Mouse (Mus musculus) midbrain, embryonic 15.5 days (tissue): ENCODE measurements around the gene Cd86. TPM values are rescaled to one million over a fixed set of nuclear protein-coding genes. Genes with fewer than 3 reads are reported as not detected.
A peak's percentile ranks its signal among the peaks of the same experiment; 100 is the strongest.

Source experiments
- ATAC-seq: fragments of 200-750 bp; cut with Nextera tagmentation; replicated peaks from 2 replicates; pipeline ENCODE4 v1.8.0; 2017; ENCODE audit warnings: moderate TSS enrichment
- H3K27ac ChIP-seq: fragments of 300-500 bp; sonication (generic); 2 replicates; pipeline ENCODE4 v1.5.1; 2015; ENCODE audit warnings: mild to moderate bottlenecking, inconsistent platforms
- H3K27me3 ChIP-seq: fragments of 300-500 bp; sonication (generic); replicated peaks from 2 replicates; pipeline ENCODE4 v1.6.1; 2015; ENCODE audit warnings: inconsistent platforms
- H3K36me3 ChIP-seq: fragments of 300-500 bp; sonication (generic); replicated peaks from 2 replicates; pipeline ENCODE4 v1.6.1; 2015; ENCODE audit warnings: inconsistent platforms
- H3K4me1 ChIP-seq: fragments of 300-500 bp; sonication (generic); 2 replicates; pipeline ENCODE4 v1.6.1; 2015; ENCODE audit warnings: inconsistent platforms
- H3K4me2 ChIP-seq: fragments of 300-500 bp; sonication (generic); 2 replicates; pipeline ENCODE4 v1.6.1; 2015; ENCODE audit warnings: inconsistent platforms, mild to moderate bottlenecking, moderate library complexity
- H3K4me3 ChIP-seq: fragments of 300-500 bp; sonication (generic); 2 replicates; pipeline ENCODE4 v1.5.1; 2015; ENCODE audit warnings: mild to moderate bottlenecking, inconsistent platforms
- H3K9ac ChIP-seq: fragments of 300-500 bp; sonication (generic); 2 replicates; pipeline ENCODE4 v1.6.1; 2015; ENCODE audit warnings: mild to moderate bottlenecking, inconsistent platforms
- H3K9me3 ChIP-seq: fragments of 300-500 bp; sonication (generic); 2 replicates; pipeline ENCODE4 v1.6.1; 2016; ENCODE audit warnings: inconsistent platforms
- WGBS: fragments of 180-500 bp; shearing (Covaris S2); methylation state at CpG from one replicate; pipeline ENCODE4 v1.1.7; 2015; ENCODE audit warnings: mixed read lengths; 5-methylcytosine and 5-hydroxymethylcytosine counted together
- polyA plus RNA-seq: library from polyadenylated mRNA; unstranded; fragments of >200 nt; fragmentation: Nextera tagmentation; extraction: Ambion mirVana; gene quantifications from 2 replicates; pipeline ENCODE4 v1.2.1, GENCODE M21; 2015

Gene Cd86
- polyA plus RNA-seq, 1 experiment from 2014 or later: 2.1 TPM

- WGBS: 88% methylated on average over 8 of the region's 8 CpGs
- H3K36me3 ChIP-seq: no peaks in the 10 kb centered on the region
- H3K4me1 ChIP-seq: no peaks in the 10 kb centered on the region
- no peak overlapping the region for H3K9ac ChIP-seq
- H3K27ac ChIP-seq: no peak overlapping the region
- H3K4me2 ChIP-seq: no peak overlapping the region
- ATAC-seq: no peak
- no peaks in the 10 kb centered on the region for H3K27me3 ChIP-seq
- H3K9me3 ChIP-seq: no peaks in the 10 kb centered on the region
- no peak overlapping the region for H3K4me3 ChIP-seq
Observed at GRCm38 (mm10) chr16:36571942-36572341, 93.9 kb downstream of the Cd86 start.

GRCm38 (mm10) chr16:36561386-36562338, 104.2 kb downstream of the Cd86 start, which contains the start of gene Casr:
Gene Casr, minus strand, starts transcription at chr16:36562141.
- Histone ChIP-seq H3K36me3 (no peaks in the 10 kb centered on the region), H3K27ac (no peak within 1 kb of the TSS), H3K4me2 (peak within 1 kb of the TSS; percentile 94), H3K4me3 (peak within 1 kb of the TSS; percentile 43), H3K9ac (peak within 1 kb of the TSS; percentile 32), H3K4me1 (peaks cover 11% of the 10 kb centered on the region), H3K27me3 (peaks cover 12% of the 10 kb centered on the region; the same call in 1 of the 2 replicates), H3K9me3 (no peaks in the 10 kb centered on the region)
- peak; percentile 80 for ATAC-seq
- WGBS: 3% methylated on average over 36 of the region's 36 CpGs

- 89% methylated on average over 6 of the region's 6 CpGs for WGBS
- ATAC-seq: no peak
Observed at GRCm38 (mm10) chr16:36559573-36559972, 106.3 kb downstream of the Cd86 start.

GRCm38 (mm10) chr16:36555672-36556165, 110.2 kb downstream of the Cd86 start:
- H3K9me3 ChIP-seq: no peaks in the 10 kb centered on the region
- no peak for ATAC-seq
- H3K4me2 ChIP-seq: no peak overlapping the region
- no peaks in the 10 kb centered on the region for H3K36me3 ChIP-seq
- no peak overlapping the region for H3K9ac ChIP-seq
- H3K4me1 ChIP-seq: no peaks in the 10 kb centered on the region
- 85% methylated on average over 10 of the region's 10 CpGs for WGBS
- peaks cover 5% of the 10 kb centered on the region; the same call in 1 of the 2 replicates for H3K27me3 ChIP-seq
- H3K27ac ChIP-seq: no peak overlapping the region
- no peak overlapping the region for H3K4me3 ChIP-seq

More at GRCm38 (mm10) chr16:36559573-36559972, 106.3 kb downstream of the Cd86 start:
- Histone ChIP-seq H3K4me3 (no peak overlapping the region), H3K4me2 (no peak overlapping the region), H3K27me3 (peaks cover 12% of the 10 kb centered on the region; the same call in 1 of the 2 replicates), H3K9ac (no peak overlapping the region), H3K9me3 (no peaks in the 10 kb centered on the region), H3K27ac (no peak overlapping the region), H3K36me3 (no peaks in the 10 kb centered on the region), H3K4me1 (peaks cover 11% of the 10 kb centered on the region)

Other genes starting within 250 kb of the Cd86 start
- gene Stfa3, start 210.7 kb downstream of the Cd86 start, polyA plus RNA-seq: not detected in 2 replicates
- gene Casr, start 103.9 kb downstream of the Cd86 start, polyA plus RNA-seq: 0.13 and 0.18 TPM in 2 replicates
- 0.52 and 0.61 TPM in 2 replicates for gene Ildr1, start 27.9 kb upstream of the Cd86 start, polyA plus RNA-seq
- gene Slc15a2, start 118.9 kb upstream of the Cd86 start, polyA plus RNA-seq: 10.5 and 12.4 TPM in 2 replicates
- 61.8 and 66.4 TPM in 2 replicates for gene Iqcb1, start 162.3 kb upstream of the Cd86 start, polyA plus RNA-seq
- gene Eaf2, start 208.9 kb upstream of the Cd86 start, polyA plus RNA-seq: 0.43 and 0.45 TPM in 2 replicates
- gene Golgb1, start 209.1 kb upstream of the Cd86 start, polyA plus RNA-seq: 79.4 and 84.8 TPM in 2 replicates